Comparison of ENCODE assay signal across 9 mouse cellular contexts in the genomic region with DNA sequence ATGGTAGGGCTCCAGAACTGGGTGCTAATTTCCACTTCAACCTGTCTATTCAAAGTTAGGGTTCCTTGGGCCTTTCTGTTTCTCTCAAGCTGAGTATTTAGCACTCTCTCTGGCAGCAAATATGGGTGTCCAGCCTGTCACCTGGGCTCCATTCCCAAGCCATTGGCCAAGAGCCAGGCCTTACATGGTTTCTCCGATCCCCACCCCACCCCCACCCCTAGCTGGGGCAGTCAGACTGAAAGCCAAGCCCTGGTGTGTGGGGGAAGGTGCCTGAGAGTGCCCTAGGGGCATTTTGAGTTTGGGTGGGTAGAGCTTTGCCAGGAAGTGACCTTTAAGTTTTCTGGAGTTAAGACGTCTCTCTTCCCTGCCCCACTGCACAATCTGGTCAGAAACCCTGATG. TPM values are rescaled to one million over a fixed set of nuclear protein-coding genes. Genes with fewer than 3 reads are reported as not detected.
DNase-seq lines count a peak whose midpoint lies in the region; ATAC-seq lines count a peak whose summit lies in the region.
"Had no signal": no experiment of that assay in that cellular context is flagged by ENCODE, and none has a peak within 500 bp of the region (broad histone marks: within the 10 kb centered on the region; RNA-seq: fewer than 3 reads in every experiment).

No protein-coding gene starts in this region.

- WGBS in heart, embryonic 14.5 days = 24% methylated on average over 2 of the region's 2 CpGs

- peak overlapping the region; percentile 73 for H3K4me2 ChIP-seq in heart, embryonic 14.5 days (ENCODE audit: low read length)

- ATAC-seq in heart, embryonic 14.5 days (ENCODE audit: insufficient number of reproducible peaks, insufficient read depth, low FRiP score, low read depth) = no peak
- no peak for ATAC-seq in granulocyte monocyte progenitor cell, adult 5-6 weeks (replicated peaks; ENCODE audit: poor library complexity, severe bottlenecking)

- intact Hi-C loops in left cerebral cortex, postnatal 25 days (cut with DNase I) = no loop called here

- no peaks in the 10 kb centered on the region for H3K9me3 ChIP-seq in heart, embryonic 14.5 days (ENCODE audit: control insufficient read depth, low read length)
- H3K9me3 ChIP-seq: midbrain, embryonic 12.5 days had no signal

- DNase-seq in adrenal gland, postnatal 36 days = peak; percentile 43 to 67
- peak; percentile 93 to 97 for DNase-seq in cerebellum, postnatal 14 days
- DNase-seq in kidney, postnatal 4 days = peak; percentile 52 to 70
- DNase-seq in layer of hippocampus, adult 9-11 months = no peak
- DNase-seq in left cerebral cortex, postnatal 25 days (ENCODE audit: low spot score in 2 of 2) = no peak
- no peak for DNase-seq in left cerebral cortex, adult 9 months (ENCODE audit: low spot score in 2 of 2)

- H3K36me3 ChIP-seq in heart, embryonic 14.5 days (ENCODE audit: control insufficient read depth, insufficient read depth, low read length) = no peaks in the 10 kb centered on the region
- H3K36me3 ChIP-seq: midbrain, embryonic 12.5 days had no signal

- peak overlapping the region; percentile 41 to 58; a peak in 3 of 4 replicates for H3K4me3 ChIP-seq in heart, embryonic 14.5 days (ENCODE audit: control insufficient read depth in 1 of 2, insufficient read depth in 1 of 2, low read depth in 1 of 2, low read length in 2 of 2)

- peak overlapping the region; percentile 75; the same call in 1 of the 2 replicates for H3K9ac ChIP-seq in heart, embryonic 14.5 days (ENCODE audit: low read length)

- peak overlapping the region in 1 of 2 experiments; percentile 24; a peak in 1 of 4 replicates for H3K27ac ChIP-seq in heart, embryonic 14.5 days (replicated peaks in 1 of 2; ENCODE audit: control insufficient read depth in 1 of 2, insufficient read depth in 1 of 2, low read depth in 2 of 2, low read length in 2 of 2)
- H3K27ac ChIP-seq: midbrain, embryonic 12.5 days had no signal

- H3K4me1 ChIP-seq in heart, embryonic 14.5 days (ENCODE audit: control insufficient read depth in 2 of 2, insufficient read depth in 2 of 2, low read length in 2 of 2) = peaks cover 22 to 36% of the 10 kb centered on the region in 2 experiments

- H3K27me3 ChIP-seq in heart, embryonic 14.5 days (ENCODE audit: control insufficient read depth, insufficient read depth, low read length) = no peaks in the 10 kb centered on the region

RNA-seq across cellular contexts. Expression of a gene that starts 19.2 kb away (rescaled TPM):
- total RNA-seq in adrenal gland, postnatal 36 days (2021) = 10 to 100 TPM in 1 of 2 experiments, 1 to 10 TPM in 1; 8.6 to 10.6 TPM
- polyA plus RNA-seq in heart, embryonic 14.5 days (2014; fragmentation: Nextera tagmentation; extraction: Ambion mirVana) = 11.0 and 11.8 TPM in 2 replicates
- 10 to 100 TPM; 88.9 to 94.4 TPM for total RNA-seq in left cerebral cortex, postnatal 25 days (2021)
- total RNA-seq in granulocyte monocyte progenitor cell, adult 5-6 weeks (2014; fragmentation: Nextera tagmentation) = 19.9 and 25.7 TPM in 2 replicates
- total RNA-seq in granulocyte monocyte progenitor cell, adult 5-6 weeks (2017) = 3.8 and 4.1 TPM in 2 replicates

RNA-seq across cellular contexts. Expression of a gene that starts 35.0 kb away (rescaled TPM):
- 100 to 1,000 TPM; 180 to 201 TPM for total RNA-seq in adrenal gland, postnatal 36 days (2021)
- polyA plus RNA-seq in heart, embryonic 14.5 days (2014; fragmentation: Nextera tagmentation; extraction: Ambion mirVana) = 209 and 212 TPM in 2 replicates
- total RNA-seq in left cerebral cortex, postnatal 25 days (2021) = 100 to 1,000 TPM; 144 to 153 TPM
- 120 and 157 TPM in 2 replicates for total RNA-seq in granulocyte monocyte progenitor cell, adult 5-6 weeks (2014; fragmentation: Nextera tagmentation)
- 285 and 306 TPM in 2 replicates for total RNA-seq in granulocyte monocyte progenitor cell, adult 5-6 weeks (2017)

RNA-seq across cellular contexts. Expression of a gene that starts 53.7 kb away (rescaled TPM):
- total RNA-seq in adrenal gland, postnatal 36 days (2021) = 10 to 100 TPM; 14.6 to 15.2 TPM
- 11.2 and 11.9 TPM in 2 replicates for polyA plus RNA-seq in heart, embryonic 14.5 days (2014; fragmentation: Nextera tagmentation; extraction: Ambion mirVana)
- total RNA-seq in left cerebral cortex, postnatal 25 days (2021) = 10 to 100 TPM; 11.6 to 12.7 TPM
- total RNA-seq in granulocyte monocyte progenitor cell, adult 5-6 weeks (2014; fragmentation: Nextera tagmentation) = 27.1 and 28.6 TPM in 2 replicates
- 19.0 and 19.8 TPM in 2 replicates for total RNA-seq in granulocyte monocyte progenitor cell, adult 5-6 weeks (2017)

RNA-seq across cellular contexts. Expression of a gene that starts 54.4 kb away (rescaled TPM):
- 10 to 100 TPM; 45.8 to 46.0 TPM for total RNA-seq in adrenal gland, postnatal 36 days (2021)
- polyA plus RNA-seq in heart, embryonic 14.5 days (2014; fragmentation: Nextera tagmentation; extraction: Ambion mirVana) = 31.5 and 32.3 TPM in 2 replicates
- total RNA-seq in left cerebral cortex, postnatal 25 days (2021) = 10 to 100 TPM; 49.2 to 51.0 TPM
- 28.8 TPM in 2 replicates for total RNA-seq in granulocyte monocyte progenitor cell, adult 5-6 weeks (2014; fragmentation: Nextera tagmentation)
- 31.9 and 33.5 TPM in 2 replicates for total RNA-seq in granulocyte monocyte progenitor cell, adult 5-6 weeks (2017)

Comparison
In these comparisons a context has a peak if more than half of its experiments do, and no peak if none do; other contexts are left out.
1. DNase-seq: peak in adrenal gland, postnatal 36 days (2 of 2), cerebellum, postnatal 14 days (2 of 2) and kidney, postnatal 4 days (2 of 2); none in layer of hippocampus, adult 9-11 months (single experiment), left cerebral cortex, postnatal 25 days (0 of 2) and left cerebral cortex, adult 9 months (0 of 2).